Mouse (Mus musculus): ENCODE measurements around the gene Slc4a10. TPM values are rescaled to one million over a fixed set of nuclear protein-coding genes. Genes with fewer than 3 reads are reported as not detected.

The Slc4a10 gene
- polyA plus RNA-seq, 1 experiment from 2014 or later = 0.43 TPM

Other genes with a start within 250 kb of the Slc4a10 start
- 0.03 and 0.04 TPM in 2 replicates for gene Tbr1, start 243.5 kb upstream of the Slc4a10 start, polyA plus RNA-seq (2015; fragmentation: Nextera tagmentation; extraction: Ambion mirVana)